Mouse (Mus musculus): ENCODE data around the gene Taf9.

- TF ChIP-seq PAX5 (IDR thresholded peaks at IDR 0.05; ENCODE audit: low read length): no peak
- TF ChIP-seq JUN (IDR thresholded peaks at IDR 0.05; ENCODE audit: insufficient read depth, low read depth, low read length): no peak
- TF ChIP-seq NELFE (IDR thresholded peaks at IDR 0.05; ENCODE audit: low read depth, low read length): no peak
- TF ChIP-seq POLR2A (IDR thresholded peaks at IDR 0.05; ENCODE audit: low read depth, low read length): no peak
- no peak for TF ChIP-seq MAFK (IDR thresholded peaks at IDR 0.05; ENCODE audit: insufficient replicate concordance, low read length)
- TF ChIP-seq NRF1 (IDR thresholded peaks at IDR 0.05; ENCODE audit: low read depth, low read length): no peak
- no peak for TF ChIP-seq CTCF (conservative IDR thresholded peaks at IDR 0.05 in 1 of 2, IDR thresholded peaks at IDR 0.05 in 1 of 2; ENCODE audit: low read depth in 2 of 2, low read length in 2 of 2)
- no peak for TF ChIP-seq ZNF384 (IDR thresholded peaks at IDR 0.05; ENCODE audit: low read depth, low read length)
- TF ChIP-seq ZC3H11A (IDR thresholded peaks at IDR 0.05; ENCODE audit: low read depth, low read length): no peak
- TF ChIP-seq GABPA (IDR thresholded peaks at IDR 0.05; ENCODE audit: insufficient replicate concordance, low read depth, low read length): no peak
- no peak for TF ChIP-seq TBP (conservative IDR thresholded peaks at IDR 0.05; ENCODE audit: low read depth, low read length)
- TF ChIP-seq ZMIZ1 (IDR thresholded peaks at IDR 0.05; ENCODE audit: low read depth, low read length): no peak
- TF ChIP-seq SIN3A (IDR thresholded peaks at IDR 0.05; ENCODE audit: low read length): no peak
These were observed 45.5 kb upstream of the Taf9 start for GRCm38 (mm10) chr13:100605845-100606244.
